Mouse (Mus musculus) adrenal gland, postnatal 14 days (tissue): Measurements from ENCODE around the gene Sgtb. TPM values are rescaled to one million over a fixed set of nuclear protein-coding genes. Genes with fewer than 3 reads are reported as not detected.

Source experiments
- DNase-seq: peaks from one replicate; pipeline ENCODE4 v3.0.0; 2021; ENCODE audit warnings: mixed read lengths
- long read RNA-seq, 2 experiments: library from polyadenylated mRNA; stranded (forward); transcript quantifications; one replicate each; pipeline ENCODE4 v2.0.0; 2021
- total RNA-seq: library from RNA; stranded (reverse); gene quantifications from 2 replicates; pipeline ENCODE4 v1.2.3, GENCODE M21; 2021

Gene Sgtb
- total RNA-seq = 7.1 and 9.7 TPM in 2 replicates
- long read RNA-seq, experiment 1, partial matches to known transcripts = 1 of 7 reads
- long read RNA-seq, experiment 1, other reads (novel, unspliced or antisense) = 2 of 7 reads
- long read RNA-seq, experiment 2, partial matches to known transcripts = 0 of 1 reads
- long read RNA-seq, experiment 2, other reads (novel, unspliced or antisense) = 0 of 1 reads

DNA sequence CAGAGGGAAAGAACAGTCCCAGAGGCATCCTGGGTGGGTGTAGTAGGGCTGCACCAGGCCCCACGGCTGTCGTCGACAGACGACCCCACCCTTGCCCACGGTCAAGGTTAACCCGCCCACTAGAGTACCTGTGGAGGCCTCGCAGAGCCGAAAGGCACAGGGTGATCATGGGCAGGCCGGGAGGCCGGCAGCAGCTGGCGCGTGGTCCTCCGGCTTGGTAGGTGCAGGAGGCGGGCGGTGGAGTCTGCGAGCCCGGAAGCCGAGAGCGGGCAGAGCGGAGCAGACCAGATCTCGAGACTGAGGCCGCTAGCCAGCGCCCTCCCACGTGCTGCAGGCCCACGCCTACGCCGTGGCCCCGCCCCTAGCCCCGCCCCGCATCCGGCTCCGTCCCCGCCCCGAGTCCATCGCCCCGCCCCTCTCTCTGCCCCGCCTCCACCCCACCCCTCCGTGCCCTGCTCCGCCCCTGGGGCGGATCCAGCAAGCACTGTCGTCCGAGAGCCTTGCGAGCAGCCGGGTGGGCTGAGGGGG lies at the start of gene Sgtb, which contains the start of gene Nln:
Gene Sgtb, plus strand, starts transcription at position 454 of the 528 bp plus-strand sequence.
Gene Nln, minus strand, starts transcription at position 327 of the 528 bp plus-strand sequence.
- peak; percentile 92 for DNase-seq

DNA sequence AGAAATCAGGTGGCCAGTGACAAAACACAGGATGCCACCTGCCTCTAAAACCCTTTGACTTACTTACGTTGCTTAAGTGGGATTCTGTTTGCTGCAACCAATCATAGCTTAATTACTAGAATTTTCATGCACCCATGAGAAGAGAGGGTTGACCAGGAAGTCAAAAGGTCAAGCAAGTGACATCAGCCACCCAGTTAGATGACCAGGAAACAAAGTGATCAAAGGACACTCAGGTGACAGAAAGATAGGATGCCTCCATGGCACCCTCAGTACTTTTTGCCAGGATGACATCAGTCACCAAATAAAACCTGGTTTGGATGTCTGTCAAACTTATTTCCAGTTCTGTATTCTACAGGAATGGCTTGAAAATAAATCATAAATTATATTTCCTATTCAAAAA lies 49.3 kb upstream of the Sgtb start:
- no peak for DNase-seq

DNA sequence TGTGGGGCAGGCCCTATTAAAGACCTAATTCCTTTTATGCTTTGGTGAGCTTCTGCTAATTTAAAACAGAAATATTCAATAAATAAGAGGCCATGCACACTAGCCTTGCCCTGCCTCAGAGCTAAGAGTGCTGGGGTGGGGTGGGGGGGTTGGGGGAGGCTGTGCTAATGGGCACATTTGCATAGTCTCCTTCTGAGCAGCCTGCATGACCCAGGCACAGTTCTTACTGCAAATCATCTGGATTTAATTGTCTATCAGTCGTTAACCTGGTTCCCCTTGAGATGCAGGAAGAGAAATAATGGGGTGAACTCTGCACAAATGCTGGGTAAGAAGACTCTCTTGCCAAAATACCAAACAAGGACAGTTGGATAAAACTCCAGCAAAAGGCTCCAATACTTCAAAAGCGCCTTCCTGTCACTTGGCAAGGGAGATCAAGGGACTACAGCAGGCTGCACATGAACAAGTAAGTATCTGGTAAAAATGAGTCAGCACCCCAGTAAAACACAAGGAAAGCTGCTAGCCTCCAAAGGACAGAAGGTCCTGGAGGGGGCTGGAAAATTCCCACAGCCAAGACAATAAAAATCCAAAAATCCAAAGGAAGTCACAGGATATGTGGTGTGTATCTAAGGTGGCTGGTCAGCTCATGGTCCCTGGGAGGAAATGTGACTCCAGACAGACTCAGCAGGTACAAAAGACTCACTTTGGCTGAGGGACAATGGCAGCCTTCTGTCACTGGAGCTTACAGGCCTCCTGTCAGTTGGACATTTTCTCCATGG lies 47.4 kb upstream of the Sgtb start:
- peak; percentile 56 for DNase-seq

DNA sequence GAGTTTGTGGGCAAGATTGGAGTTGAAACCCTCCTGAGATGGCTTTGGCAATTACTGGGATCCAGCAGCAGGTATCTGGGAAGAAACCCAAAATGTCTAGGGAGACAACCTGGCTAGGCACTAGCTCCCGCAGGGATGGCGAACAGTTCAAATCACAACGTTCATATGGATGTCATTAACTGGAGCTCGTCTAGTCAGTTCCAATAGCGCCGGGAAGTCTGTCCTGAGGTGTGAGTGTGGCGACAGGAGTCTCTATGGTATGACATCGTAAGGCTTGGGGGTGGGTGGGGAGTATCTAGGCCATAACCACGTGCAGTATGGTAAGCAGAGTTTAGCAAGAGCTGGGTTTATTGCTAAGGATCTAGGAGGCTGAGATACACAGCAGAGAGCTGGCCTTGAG lies 46.5 kb upstream of the Sgtb start:
- no peak for DNase-seq

DNA sequence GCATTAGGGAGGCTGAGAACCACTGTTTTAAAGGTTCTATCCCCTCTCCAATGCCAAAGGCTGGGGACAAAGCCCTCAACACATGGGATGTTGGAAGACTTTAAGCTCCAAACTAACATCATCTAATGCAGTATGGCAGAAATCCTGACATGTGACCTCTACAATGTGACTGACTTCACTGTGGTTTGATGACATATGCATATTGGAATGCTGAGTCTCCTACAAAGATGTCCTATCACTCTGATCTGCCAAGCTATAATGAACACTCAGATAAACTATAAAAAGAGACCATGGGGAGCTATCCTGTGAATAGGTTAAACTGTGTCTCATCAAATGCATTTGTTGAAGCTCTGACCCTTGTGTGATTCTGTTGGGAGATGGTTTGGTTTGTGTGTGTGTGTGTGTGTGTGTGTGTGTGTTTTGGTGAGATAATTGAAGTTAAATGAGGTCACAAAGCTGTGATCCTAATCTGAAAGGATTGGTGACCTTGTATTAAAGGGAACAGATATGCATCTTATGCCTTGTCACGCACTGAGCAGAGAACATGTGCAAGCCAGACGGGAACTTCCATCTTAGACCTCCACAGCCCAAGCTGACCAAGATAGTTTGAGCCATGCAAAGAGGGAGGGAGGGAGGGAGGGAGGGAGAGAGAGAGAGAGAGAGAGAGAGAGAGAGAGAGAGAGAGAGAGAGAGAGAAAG lies 43.7 kb upstream of the Sgtb start:
- DNase-seq = no peak

DNA sequence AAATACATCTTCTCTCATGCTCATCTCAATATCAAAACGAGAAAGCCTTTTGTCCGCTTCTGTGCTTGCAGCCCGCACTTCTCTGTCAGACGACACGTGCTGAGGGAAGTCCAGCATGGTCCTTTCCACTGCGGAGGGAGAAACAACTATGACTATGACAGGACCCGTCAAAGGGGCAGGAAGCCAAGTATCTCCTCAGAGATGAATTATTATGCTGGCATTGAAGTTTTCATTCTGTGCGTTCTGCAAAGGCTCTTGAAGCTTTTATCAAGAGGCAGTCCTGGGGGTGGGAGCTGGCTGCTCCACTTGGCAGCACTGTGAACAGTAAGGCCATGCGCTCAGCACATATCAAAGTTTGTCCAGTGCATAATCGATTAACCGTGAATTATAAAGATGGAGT lies 40.3 kb upstream of the Sgtb start:
- peak; percentile 64 for DNase-seq

DNA sequence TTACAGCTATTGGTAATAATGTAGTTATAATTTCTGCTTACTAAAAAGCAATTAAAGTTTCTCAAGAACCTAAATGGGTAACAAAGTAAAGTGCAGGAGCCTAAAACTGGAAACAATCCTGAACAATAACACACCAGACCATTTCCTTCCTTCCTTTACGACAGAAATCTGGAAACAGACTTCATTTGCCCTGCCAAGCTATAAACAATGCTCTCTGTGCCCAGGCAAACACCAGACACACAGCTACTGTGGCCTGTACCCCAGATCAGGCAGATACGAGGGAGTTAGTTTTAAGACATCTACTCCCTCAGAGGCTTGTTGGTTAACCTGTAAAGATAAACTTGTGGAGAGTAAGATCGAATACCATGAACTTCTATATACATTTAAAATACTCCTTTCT lies 38.8 kb upstream of the Sgtb start:
- no peak for DNase-seq

DNA sequence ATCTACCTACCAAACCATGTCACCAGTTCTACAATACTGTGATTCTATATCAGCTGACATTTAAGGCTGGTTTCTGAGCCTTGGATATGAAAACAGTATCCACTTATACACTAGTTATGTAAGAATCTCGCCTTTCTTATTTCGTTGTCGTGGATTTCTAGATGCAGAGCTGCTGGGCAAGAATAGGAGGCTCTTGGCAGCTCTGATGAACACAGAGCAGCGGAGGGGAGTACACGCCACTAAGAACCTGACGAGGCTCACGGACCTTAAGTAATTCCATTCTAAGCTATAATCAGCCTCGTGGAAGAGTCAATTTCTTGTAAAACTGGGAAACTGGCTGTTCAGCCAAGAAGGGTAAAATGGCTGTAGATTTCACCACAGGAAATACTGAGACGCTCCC lies 37.2 kb upstream of the Sgtb start:
- DNase-seq = no peak

DNA sequence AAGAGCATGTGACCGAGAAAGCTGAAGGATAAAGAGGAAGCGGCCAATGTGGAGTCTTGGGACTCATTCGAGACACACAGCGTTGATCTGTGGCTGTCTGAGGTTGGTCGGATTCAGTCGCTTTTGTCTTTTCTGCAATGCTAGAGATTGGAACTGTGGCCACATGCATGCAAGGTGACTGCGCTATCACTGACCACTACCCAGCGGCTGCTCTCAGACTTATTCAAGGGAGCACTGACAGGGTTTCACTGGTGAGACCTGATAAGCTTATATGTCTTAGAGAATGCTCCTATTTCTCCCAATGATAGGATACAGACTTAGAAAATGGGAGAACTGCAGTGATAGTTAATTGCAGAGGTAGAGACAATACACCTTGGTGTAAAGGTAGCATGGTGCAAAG lies 35.3 kb upstream of the Sgtb start:
- no peak for DNase-seq

DNA sequence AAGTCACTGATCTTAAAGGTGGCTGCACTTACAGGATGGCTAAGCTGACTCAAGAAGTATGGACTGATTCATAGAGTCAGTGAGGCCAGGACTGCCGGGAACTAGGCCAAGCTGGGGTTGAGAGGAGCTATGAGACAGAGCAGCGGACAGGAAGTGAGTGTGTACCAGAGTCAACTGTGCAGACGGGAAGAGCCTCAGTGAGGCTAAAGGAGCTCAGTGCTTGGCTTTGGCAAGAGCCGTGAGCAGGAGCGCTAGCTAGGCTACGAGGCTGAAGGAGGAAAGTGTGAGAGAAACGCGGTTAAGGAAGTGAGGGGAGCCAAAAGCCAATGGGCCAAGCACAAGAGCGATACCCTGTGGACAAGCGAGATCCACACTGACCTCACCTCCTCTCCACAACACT lies 34.8 kb upstream of the Sgtb start:
- DNase-seq = peak; percentile 63

DNA sequence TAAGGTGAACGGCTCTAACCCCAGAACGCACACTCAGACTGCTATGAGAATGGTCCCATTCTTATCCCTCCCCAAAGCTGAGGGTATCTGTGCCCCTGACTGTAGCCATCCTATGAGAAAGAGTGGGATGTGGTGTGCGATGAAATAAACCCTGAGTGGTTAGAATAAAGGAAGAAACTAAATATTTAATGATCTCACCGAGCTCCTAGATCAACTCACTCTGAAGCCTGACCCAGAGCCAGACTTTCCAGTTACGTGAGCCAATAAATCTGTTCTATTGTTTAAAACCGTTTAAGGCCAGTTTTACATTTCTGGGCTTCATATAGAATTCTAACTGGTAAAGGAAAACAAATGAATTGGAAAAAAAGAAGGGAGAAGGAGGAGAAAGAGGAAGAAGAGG lies 32.5 kb upstream of the Sgtb start:
- no peak for DNase-seq

DNA sequence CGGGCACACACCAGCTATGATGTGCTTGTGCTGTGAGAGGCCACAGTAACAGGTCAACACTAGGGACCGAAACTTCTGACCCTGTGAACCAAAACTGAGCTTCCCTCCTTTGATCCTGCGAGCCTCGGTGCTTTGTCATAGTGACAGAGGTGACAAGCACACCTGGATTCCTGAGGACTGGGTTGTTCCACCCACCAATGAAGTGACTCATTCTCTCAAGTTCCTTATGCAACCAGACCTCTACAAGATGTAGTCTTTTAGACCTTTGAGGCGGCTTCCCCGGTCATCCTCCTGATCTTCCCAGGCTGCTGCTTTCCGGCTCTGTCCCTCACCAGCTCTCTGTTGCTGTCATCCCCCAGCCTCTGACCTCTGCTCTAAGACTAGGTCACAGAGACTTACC lies 27.0 kb upstream of the Sgtb start:
- no peak for DNase-seq

DNA sequence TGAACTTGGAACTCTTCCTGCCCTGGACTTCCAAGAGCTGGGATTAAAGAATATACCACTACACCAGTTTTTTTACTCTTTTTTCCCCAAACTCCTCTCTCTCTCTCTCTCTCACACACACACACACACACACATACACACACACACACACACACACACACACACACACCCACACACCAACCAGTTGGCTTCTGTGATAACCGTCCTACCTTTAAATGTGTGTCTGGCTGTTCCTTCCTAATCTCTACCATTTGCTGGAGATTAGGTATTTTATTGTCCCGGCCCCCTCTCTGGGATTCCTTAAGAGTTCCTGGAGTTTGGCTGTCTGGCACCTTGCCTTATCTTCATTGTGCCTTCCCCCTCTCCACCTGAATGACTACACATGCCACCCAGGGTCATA lies 24.9 kb upstream of the Sgtb start:
- no peak for DNase-seq

DNA sequence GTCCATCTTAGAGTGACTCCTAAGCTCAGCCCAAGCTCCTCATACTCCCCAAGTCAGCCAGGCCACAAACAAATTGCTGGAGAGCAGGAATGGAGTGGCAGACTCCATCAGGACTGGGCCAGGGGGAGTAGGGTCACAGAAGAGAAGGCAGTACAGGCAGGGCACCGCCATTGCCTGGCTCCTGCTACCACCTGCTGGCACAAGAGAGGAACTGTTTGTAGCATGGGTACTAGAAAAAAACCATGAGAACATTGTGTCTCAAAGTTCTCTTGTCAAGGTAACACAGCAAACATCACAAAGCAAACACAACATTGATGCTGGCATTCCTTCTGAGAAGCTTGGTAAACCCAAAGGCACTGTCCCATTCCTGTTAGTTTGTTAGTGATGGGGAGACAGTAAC lies 20.2 kb upstream of the Sgtb start:
- peak; percentile 72 for DNase-seq

DNA sequence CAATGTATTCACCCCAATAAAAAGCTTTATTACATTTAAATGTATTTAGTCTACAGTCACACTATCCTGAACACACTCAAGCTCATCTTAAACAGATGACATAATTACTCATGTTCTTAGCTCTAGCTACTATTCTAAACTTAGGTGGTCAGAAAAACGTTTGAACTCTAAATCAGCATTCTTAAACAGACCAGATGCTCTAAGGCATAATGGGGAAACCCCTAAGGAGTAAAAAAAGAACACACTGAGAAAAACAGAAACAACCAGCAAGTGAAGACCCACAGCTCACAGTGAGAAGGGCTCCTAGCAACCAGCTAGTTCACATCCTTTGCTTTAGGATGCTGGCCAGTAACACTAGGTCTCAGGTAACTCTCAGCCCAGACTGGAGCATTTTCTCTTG lies 17.8 kb upstream of the Sgtb start:
- DNase-seq = no peak

DNA sequence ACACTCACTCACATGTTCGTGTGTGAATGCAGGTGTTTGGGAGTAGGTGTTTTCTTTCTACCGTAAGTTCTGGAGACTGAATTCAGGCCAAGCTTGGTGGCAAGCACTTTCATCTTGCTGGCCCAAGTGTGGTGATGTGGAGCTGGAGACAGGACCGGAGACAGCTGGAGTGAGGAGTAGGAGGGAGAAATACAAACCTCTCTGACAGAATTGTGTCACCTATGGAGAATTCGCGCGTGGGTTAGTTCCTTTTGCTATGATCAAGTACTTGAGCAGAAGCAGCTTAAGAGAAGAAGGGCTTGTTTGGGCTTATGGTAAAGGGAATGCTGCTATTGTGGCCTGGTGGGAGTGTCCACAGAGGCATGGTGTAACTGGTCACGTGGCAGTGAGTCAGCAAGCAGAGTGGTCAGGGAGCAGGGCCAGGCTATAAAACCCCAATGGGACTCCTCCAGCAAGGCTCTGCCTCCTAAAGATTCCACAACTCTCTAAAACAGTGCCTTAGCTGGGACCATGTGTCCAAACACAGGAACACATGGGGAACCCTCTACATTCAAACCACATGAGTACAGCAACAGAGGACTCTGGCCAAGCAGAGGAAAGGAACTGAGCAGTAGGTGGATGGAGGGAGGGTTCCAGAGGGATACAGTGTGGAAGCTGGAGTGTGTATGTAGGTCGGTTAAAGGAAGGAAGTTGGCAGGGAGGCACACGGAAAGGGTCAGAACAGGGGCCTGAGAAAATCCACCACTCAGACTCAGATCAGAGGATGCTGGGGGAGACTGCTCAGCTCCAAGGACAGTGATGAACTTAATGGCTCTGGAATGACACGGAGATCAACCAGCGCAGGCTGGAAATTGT lies 14.8 kb upstream of the Sgtb start:
- peak; percentile 58 for DNase-seq

DNA sequence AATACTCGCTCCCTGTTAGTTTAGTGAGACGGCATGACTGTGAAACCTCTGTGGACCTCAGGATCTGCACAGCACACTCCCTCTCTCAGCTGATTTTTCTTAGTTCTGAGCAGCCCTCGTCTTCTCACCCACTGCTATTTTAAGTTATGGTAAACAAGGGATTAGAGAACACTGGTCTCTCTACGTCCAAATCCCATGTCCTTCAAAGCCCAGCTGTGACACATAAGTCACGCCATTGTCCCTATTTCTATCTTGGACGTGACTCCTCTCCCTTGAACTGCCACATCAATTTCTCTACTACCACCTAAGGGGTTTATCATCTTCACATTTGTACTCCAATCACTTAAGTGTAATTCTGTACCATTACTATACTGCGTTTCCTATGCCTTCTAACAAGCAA lies 13.6 kb upstream of the Sgtb start:
- DNase-seq = no peak

DNA sequence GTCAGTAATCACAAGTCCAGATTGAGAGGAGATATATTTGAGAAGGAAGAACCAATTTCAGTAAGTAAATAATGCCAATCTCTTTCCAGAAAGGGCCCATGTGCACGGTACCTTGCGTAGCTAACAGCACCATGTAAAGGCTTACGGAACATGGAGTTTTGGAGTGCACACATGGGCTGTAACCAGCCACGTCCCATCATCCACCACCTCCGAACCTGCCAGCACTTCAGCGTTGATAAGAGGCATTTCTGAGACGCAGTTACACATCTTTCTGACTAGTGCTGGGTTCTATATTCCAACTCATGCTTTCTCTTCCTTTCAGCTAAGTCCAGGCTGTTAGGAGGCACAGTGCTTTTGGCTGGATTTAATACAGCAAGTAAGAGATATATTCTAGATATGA lies 12.4 kb upstream of the Sgtb start:
- DNase-seq = no peak

DNA sequence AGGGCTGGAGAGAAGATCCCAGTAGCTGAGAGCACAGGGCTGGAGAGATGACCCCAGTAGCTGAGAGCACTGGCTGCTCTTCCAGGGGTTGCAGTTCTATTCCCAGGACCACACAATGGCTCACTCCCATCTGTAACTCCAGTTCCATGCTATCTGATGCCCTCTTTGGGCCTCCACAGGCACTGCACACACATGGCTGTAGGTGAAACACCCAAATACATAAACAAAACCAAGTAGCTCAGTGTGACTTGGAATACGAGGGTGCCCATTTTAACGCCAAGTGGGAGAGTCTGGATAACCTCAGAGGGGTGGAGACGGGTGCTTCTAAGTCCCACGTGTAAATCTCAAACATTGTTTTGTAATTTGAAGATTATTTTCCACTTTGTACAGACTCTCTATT lies 9.1 kb upstream of the Sgtb start:
- DNase-seq = no peak

DNA sequence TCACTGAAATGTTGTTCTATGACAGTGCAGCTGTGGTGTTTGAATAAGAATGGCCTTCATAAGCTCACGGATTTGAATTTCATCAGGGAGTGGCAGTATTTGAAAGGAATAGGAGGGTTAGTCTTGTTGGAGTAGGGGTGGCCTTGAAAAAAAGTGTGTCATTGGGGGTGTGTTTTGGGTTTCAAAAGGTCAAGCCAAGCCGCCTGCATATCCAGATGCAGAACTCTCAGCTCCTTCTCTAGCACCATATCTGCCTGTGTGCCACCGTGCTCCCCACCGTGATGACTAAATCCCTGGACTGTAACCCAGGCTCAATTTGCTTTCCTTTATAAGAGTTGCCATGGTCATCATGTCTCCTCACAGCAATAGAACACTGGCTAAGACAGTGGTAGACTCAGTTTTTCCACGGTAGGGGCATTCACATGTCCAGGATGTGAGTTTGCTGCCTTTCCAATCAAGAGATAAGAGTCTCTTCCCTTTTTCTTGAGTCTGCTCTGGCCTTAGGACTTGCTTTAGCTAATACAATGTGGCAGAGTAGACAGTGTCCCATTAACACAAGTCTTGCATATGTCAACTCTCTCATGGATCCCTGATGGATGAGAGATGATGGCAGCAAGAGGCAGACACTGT lies 7.8 kb upstream of the Sgtb start:
- peak; percentile 48 for DNase-seq

DNA sequence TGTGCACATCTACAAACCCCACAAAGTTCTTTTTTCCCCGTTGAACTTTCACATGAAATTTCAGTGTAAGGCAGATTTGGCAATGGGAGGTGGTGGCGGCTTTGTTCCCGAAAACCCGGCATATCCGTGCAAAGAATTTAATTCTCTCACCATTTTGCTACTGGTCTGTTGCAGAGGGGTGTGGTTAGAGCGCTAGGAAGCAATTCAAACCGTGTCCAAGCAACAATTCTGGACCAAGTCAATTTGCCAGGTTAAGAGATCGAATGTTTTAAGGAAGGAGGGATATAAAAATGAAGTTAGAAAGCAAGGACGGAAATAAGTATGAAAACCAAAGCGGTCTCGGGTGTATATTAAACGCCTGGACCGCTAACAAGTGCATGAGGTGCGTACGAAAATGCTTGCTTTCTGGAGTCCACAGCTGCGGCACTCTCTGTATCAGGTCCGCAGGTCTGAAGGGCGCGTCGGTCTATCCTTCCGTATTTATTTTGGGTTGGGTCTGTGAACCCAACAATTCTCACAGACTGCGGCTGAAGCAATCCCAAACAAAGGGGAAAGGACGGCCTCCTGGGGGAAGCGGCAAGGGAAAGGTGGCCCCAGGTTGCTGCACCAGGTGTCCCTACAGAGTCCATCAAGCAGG lies 772 bp upstream of the Sgtb start:
- DNase-seq = no peak
